Mouse (Mus musculus) forelimb bud, embryonic 11.5 days (tissue): ENCODE measurements around the gene Oxnad1.
"Not testable (repeated sequence)": the region's sequence is repeated elsewhere in the genome, so short reads cannot be mapped to it uniquely, and the experiment has no call there.

Source experiments
- DNase-seq: peaks from one replicate; pipeline ENCODE4 v3.0.0-alpha.2; 2012; ENCODE audit warnings: low read depth, low spot score

Gene Oxnad1

DNA sequence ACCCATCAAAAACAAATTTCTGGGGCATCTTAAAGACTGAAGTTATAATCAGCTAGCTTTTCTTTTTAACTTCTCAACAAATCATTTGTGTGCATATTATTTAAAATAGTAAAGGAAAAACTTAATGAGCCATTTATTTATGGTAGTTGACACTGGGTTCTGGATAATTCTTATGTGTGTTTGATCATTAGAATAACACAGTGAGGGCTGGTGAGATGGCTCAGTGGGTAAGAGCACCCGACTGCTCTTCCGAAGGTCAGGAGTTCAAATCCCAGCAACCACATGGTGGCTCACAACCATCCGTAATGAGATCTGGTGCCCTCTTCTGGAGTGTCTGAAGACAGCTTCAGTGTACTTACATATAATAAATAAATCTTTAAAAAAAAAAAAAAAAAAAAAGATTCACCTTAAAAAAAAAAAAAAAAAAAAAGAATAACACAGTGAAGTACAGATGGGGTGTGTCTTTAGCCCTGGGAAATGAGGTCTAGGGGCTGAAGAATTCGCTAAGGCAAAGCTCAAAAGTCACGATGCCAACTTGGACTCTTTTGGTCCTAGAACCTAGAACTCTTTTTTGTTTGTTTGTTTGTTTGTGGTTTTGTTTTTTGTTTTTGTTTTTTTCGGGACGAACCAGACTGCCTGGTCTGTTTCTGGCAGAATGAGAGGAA lies 2.5 kb downstream of the Oxnad1 start:
- DNase-seq, result not testable (repeated sequence)

DNA sequence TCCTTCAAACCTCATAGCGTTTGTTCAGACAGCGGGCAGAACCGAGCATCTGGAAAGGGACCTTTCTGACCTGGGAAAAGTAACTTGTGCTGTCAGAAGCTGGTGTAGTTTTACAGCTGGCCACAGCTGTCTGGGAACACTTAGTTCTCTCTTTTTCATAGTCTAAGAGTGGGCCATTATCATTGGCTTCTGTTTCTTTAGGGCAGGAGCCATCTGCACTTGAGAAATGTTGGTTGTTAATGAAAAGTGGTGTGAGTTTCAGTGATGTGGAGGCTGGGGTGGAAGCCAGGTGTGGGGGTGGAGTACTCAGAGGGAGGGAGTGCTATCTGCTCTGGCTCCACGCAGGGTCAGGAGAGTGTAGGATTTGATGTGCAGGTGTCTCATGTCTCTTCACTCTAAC lies 6.0 kb downstream of the Oxnad1 start:
- peak; percentile 61 for DNase-seq

DNA sequence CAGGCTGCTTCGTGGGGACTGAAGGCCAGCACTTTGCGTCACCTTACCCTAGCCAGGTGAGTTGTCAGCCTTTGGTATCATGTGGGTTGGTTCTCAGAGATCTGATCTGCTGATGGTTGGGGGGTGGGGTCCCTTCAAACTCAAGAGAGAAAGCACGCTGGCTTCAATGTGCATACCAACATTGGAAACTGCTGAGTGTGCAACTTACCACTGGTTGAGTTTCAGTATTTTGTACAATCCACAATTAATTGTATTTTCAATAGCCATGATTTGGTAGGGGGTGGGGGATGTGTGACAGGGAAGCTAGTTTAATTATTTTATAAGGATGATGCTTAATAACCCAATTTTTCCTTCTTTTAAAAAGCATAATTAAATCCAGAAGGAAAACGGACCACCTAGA lies 6.5 kb downstream of the Oxnad1 start:
- no peak for DNase-seq

DNA sequence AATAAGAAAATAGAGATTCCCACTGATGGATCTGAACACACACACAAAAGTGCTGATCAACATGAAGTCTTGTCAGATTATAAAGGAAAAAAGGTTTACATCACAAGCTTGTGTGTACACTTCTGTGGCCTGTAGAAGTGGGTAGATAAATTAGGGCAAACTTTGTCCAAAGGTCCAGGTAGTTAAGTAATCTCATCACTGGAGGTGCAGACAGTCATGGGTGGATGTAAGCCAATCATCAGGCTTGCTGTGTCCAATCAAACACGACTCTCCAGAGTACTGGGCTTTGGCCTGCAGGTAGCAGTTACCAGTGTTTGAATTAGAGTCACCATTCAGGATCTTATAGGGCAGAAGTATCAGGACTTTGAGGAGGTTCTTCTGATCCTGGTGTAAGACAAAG lies 7.8 kb downstream of the Oxnad1 start:
- DNase-seq, result no peak

DNA sequence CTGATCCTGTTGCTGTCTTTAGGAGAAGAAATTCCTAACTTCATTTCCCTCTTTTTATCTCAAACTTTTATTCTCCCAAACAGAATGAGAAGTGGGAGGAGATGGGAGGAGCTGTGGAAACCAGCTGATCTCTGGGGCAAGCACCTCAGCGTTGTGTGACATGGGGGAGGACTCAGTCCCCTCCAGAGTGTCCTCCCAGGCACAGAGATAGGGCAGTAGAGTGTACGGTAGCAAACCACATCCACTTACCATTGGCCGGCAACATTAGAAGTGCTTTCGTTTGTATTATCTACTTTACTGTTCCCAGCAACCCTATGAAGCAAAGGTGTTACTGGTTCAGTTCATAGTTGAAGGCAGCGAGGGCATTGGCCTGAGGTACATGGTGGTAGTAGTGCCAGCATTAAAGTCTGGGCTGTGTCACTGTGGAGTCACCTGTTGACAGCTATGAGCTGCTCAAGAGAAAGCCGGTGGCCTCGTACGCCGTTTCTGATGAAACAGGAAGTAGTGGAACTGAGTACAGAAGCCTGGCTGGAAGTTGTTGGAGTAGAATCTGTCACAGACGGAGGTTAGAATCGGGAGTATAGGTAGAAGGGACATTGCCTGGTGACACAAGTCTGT lies 8.4 kb downstream of the Oxnad1 start:
- DNase-seq, result no peak

DNA sequence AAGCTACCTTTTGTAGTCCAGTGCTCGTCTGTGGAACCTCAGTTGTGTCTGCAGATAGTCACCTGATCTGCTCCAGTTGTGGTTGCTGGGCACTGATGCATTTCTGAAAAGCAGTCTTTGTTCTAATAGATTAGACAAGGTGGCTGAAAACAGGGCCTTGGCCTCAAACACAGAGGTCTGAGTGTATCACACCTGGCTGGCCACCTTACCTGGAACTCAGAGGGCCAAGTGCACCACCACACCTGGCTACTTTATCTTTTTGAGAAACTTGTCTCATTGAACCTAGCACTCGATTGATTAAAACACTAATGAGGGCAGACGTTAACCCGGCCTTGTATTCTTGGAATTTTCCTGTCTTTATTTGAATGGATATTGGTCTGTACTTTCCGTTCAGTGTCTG lies 10.5 kb downstream of the Oxnad1 start:
- DNase-seq, result no peak

DNA sequence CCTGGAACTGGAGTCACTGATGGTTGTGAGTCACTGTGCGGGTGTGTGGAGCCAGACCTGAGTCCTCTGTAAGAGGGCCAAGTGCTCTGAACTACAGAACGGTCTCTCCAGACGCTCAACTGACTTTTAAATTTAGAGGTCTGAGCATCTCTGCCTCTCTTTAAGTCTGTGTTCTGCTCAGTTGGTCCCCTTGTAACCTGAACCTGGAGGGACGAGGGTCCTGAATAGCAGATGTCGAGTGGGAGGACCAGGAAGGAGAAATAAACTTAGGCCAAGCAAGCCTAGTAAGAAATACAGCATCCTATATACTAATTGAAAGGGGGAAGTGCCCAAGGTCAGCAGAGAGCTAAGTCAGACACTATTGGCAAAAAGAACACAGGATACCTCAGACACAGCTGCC lies 11.6 kb downstream of the Oxnad1 start:
- DNase-seq, result no peak

DNA sequence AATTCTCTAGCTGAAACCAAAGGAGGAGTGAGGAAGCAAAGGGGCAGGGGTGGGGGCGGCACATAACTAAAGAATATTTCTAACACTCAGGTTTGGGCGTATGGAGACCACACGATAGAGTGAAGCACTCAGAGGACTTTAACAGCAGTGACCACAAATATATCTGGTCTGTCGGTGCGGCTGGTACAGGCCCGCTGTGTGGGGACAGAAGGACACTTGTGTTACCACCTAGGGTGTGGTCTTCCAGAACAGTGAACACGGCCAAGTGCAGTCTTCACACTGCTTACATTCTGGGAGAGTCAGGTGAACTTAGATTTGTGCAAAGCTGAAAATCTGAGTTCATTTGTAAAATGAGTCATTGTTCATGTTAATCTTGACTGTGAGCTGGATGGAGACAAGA lies 12.5 kb downstream of the Oxnad1 start:
- no peak for DNase-seq

DNA sequence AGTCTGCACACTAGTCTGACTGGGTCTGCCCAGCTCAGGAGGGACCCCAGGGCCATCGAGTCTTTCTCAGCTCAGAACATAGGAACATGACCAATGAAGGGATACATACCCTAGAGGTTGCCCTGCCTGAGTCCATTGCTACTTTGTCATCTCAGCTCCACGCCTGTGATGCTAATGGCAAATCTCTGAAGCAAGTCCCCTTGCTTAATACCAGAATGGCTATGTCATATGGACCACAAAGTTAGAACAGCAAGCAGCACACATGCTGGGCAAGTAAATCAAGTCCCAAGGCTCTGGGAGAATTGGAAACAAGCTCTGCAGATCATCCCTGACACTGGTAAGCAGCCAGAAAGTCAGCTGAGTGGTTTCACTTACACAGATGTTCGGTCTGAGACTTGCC lies 13.8 kb downstream of the Oxnad1 start:
- DNase-seq, result no peak

DNA sequence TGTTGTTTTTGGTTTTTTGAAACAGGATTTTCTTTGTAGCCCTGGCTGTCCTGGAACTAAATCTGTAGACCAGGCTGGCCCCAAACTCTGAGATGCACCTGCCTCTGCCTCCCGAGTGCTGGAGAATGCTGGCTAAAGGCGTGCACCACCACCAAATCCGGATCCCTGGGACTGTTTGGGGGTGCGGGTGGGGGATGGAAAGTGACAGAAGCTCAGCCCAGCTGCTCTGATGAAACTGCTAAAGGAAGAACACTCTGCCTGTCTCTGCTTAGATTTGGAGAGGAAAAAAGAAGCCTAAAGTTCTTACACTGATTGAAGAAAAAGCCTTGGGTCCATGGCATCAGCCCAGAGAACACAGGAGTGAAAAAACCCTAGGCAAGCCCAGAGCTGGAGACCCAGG lies 18.4 kb downstream of the Oxnad1 start:
- no peak for DNase-seq

DNA sequence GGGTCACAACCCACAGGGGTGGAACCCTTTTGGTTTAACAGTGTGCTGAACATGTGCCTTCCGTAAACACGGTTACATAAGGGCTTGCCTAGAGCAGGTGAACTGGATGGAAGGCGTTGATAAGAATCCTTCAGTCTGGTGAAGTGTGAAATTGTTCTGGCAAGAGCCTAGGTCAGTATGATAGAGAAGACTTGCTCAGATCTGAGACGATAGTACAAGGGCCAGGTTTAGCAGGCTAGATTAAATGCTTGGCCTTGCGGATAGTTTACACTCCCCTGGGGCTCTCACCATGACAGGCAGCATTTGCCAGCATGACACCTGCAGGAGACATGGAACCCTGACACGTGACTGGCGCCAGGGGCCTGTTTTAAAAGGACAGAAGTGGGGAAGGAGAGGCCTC lies 20.5 kb downstream of the Oxnad1 start:
- DNase-seq, result no peak

DNA sequence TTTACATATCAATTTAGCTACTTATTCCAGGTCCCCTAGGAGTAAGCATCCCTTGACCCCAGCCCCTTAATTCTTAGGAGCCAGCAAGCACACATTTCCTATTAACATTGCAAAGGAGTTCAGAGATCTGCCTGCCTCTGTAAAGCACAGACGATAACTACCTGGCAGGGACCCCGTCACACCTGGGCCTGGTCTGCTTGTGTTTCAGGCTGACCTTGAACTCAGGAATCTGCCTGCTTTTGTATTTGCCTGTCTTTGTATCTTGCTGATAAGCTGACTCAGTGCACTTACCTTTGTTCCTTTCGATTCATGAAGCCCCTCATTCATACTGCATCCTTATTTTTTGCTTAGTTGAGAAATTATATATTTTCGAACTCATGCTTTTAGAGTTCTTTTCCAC lies 21.7 kb downstream of the Oxnad1 start:
- no peak for DNase-seq

DNA sequence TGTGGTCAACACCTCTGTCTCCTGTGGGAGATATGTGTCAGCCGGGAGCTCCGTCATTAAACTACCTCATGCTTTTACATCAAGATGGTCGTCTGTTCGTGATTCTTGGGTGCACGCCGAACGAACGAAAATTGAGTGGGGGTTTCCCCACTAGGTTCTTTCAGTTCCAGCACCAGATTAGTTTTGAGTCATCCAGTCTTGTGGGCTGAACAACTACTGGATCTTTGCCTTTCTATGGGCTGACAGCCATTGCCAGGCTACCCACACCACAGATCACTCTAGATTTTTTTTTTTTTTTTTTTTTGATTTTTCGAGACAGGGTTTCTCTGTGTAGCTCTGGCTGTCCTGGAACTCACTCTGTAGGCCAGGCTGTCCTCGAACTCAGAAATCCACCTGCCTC lies 26.9 kb downstream of the Oxnad1 start:
- DNase-seq, result not testable (repeated sequence)

DNA sequence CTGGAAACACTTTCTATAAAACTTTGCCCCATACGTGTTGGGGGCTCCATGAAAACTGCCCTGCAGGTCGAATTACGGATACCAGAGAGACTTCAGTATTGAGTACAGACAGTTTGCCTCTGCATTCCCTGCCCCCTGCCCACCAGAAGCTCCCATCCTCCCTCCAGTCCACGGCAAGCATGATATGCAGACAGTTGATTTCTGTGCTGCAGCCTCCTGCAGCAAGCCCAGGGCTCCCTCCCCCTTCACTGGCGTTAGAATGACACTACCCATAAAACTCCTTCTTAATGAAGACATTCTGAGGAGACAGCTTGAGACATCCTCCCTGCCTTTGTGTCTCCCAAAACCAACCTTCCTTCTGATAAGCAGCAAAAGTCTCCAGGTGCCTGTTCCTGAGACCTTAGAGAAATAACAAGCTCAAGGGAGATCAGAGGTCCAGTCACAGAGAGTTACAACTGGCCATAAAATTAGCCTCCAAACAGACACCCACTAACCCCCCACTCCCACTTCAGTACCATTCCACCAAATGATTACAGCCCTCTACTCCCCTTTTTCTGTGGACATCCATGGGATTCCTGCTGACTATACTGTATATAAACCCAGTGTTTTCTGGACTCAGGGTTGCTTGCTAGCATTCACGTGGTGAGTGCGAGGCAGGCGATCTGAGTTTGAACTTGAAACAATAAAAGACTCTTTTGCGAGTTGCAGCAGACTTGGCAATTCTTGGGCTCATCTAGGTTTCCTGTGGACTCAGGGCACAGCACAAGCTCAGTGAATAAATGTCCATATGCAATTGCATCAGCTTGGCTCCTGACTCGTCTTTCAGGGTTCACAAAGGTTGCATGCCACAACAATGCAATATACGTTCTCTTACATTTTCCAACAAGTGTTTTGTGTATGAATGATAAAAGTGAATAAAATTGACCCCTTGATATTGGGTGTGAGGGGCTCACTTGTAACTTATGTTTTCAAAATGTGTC lies 36.1 kb downstream of the Oxnad1 start:
- no peak for DNase-seq

DNA sequence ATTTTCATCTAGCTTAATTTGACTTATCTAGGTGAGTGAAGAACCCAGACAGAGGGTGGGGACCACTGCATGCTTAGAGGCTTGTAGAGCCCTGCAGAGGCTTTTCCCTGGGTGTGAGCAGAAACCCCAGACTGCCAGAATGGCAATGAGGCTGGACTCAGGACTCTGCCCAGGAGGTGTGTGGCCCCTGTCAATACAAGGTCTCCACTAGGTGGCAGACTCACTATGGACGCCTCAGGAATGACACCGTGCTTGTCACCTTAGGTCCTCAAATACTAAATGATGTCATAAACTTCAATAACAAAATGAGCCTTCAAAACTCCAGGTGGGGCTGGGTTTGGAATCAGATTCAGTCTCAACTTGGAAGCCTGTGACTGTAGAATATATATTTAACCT lies 36.7 kb downstream of the Oxnad1 start:
- no peak for DNase-seq

DNA sequence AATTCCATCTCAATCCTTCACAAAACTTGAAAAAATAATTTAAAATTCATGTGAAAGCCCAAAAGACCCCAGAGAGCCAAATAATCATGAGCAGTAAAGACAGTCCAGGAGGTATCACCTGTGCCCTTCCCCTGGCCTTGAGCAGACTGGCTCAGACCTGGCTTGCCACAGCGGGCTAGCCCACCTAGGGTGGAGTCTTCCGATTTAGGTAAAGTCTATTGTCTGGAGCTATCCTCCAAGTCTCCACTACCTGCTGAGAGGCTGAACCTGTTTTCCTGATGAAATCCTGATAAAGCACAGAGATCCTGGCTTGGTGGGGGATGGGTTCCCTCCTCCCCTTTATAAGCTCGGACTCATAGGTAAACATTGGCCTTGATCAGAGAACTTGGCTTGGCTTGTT lies 39.1 kb downstream of the Oxnad1 start:
- DNase-seq, result no peak

DNA sequence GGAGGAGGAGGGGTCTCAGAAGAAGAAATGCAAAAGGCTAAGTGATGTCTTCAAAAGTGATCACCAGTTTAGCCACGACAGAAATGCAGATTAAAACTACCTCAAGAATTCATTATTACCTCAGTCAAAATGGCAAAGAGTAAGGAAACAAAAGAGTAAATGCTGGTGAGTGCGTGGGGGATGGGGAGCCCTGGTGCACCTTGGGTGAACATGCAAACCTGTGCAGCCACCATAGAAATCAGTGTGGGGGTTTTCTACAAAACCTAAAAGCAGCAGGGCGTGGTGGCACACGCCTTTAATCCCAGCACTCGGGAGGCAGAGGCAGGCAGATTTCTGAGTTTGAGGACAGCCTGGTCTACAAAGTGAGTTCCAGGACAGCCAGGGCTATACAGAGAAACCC lies 40.1 kb downstream of the Oxnad1 start:
- not testable (repeated sequence) for DNase-seq

DNA sequence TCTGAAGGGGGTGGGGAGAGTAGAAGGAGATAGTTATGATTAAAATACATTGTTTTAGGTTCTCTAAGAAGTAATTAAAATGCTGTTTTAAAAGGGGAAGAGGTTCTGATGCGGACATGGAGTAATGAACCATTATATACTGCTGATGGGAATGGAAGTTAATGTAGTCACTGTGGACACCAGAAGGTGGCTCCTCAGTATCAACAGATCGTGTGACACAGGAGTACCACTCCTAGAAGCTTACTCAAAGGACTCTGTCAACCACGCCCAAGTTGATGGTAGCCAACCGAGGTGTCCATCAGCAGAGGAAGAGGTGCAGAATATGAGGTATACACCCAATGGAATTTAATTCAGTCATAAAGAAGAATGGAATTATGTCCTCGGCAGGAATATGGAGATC lies 43.2 kb downstream of the Oxnad1 start:
- DNase-seq, result no peak

DNA sequence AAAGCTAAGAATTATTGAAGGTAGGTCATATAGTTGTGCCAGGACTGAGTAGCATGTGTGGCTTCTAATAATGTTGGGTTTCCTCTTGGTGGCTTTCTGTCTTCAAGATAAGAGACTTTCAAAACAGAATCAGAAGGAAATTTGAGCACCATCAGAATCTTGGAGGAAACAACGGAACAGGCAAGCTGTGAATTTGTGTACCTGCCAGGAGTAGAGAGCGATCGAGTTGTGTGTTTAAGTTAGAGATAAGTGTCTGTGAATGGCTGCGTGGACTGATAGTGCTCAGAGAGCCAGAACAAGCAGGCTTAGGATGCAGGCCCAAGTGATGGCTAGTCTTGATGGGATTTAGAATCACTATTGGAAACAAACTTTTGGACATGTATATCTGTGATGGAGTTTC lies 46.7 kb downstream of the Oxnad1 start:
- no peak for DNase-seq

DNA sequence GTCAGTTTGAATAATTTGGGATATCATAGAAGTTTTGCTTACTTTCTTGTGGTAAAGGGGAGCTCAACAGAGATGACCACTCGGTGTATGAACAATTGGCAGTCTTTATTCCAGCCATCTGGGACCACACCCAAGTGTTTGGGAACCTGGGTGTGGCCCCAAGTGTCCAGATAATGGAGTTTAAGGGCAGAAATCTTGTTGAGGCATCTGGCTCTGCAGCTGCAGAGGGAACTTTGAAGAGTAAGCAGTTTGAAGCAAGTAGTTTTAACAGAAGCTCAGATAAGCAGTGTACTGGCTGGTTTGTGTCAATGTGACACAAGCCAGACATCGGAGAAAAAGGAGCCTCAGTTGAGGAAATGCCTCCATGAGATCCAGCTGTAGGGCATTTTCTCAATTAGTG lies 49.1 kb downstream of the Oxnad1 start:
- no peak for DNase-seq

DNA sequence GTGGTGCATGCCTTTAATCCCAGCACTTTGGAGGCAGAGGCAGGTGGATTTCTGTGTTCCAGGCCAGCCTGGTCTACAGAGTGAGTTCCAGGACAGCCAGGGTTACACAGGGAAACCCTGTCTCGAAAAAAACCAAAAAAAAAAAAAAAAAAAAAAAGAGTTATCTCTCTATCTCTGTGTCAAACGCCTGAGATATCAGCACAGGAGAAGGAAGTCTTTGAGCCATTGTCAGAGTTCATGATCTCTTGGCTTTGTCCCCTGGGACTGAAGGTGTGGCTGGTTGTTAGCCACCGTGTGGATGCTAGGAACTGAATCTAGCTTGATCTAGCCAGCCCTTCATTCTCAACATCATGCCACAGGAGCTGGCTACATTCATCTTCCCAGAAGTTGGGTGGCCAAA lies 51.3 kb downstream of the Oxnad1 start:
- not testable (repeated sequence) for DNase-seq

DNA sequence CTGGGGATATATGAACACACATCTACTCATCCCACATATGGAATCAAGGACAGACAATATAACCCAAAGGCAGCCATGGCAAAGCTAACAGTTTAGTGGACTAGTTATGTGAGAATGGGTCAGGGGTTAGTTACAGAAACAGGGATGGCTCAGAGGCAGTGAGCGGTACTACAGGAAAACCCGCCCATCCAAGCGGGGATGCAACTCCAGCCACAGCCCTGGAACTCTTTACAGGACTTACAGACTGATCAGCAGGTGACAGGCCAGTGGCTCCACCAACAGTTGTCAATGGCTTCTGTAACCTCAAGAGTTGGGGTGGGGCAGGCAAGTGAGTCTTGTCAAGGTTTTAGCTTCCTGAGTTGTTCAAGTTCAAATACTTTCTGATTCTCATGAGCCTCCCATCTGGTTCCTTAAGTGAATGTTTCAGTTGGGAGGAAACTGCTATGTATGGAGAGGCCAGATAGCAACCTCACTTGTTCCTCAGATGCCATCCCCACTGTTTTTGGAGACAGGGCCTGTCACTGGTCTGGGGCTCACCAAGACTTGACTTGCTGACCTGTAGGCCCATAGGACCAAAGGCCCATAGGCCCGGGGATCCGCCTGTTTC lies 55.3 kb downstream of the Oxnad1 start:
- DNase-seq, result no peak
